Mouse (Mus musculus): ENCODE measurements around the gene Wdr78.

- TF ChIP-seq CTCF (IDR thresholded peaks at IDR 0.05; ENCODE audit: low read depth) (no peak), EP300 (IDR thresholded peaks at IDR 0.05; ENCODE audit: low read depth) (no peak)
These were observed 57.4 kb downstream of the Wdr78 start for GRCm38 (mm10) chr4:103056909-103057308.
